Mouse (Mus musculus): ENCODE results near the gene Zdhhc13. TPM values are rescaled to one million over a fixed set of nuclear protein-coding genes. Genes with fewer than 3 reads are reported as not detected.
A peak's percentile ranks its signal among the peaks of the same experiment; 100 is the strongest.

Gene Zdhhc13
- total RNA-seq, 2 experiments from 2014 or later, result 7.7 to 19.7 TPM

- no peak for ATAC-seq (replicated peaks; ENCODE audit: low FRiP score, poor library complexity, severe bottlenecking)
Observed at GRCm38 (mm10) chr7:48870579-48871180, 81.9 kb downstream of the Zdhhc13 start.

GRCm38 (mm10) chr7:48871292-48871691, 82.5 kb downstream of the Zdhhc13 start:
- peak; percentile 67 for ATAC-seq (replicated peaks; ENCODE audit: low FRiP score, poor library complexity, severe bottlenecking)

GRCm38 (mm10) chr7:48875096-48875495, 86.3 kb downstream of the Zdhhc13 start:
- no peak for ATAC-seq (replicated peaks; ENCODE audit: low FRiP score, poor library complexity, severe bottlenecking)

- ATAC-seq (replicated peaks; ENCODE audit: low FRiP score, poor library complexity, severe bottlenecking), result no peak
Observed at GRCm38 (mm10) chr7:48876526-48876925, 87.7 kb downstream of the Zdhhc13 start.

Other genes starting within 250 kb of the Zdhhc13 start
- gene Mrgprb2, start 230.9 kb upstream of the Zdhhc13 start, total RNA-seq (2015; ENCODE audit: low replicate concordance), result not detected in 2 replicates
- not detected in 2 replicates for gene Mrgprb2, start 230.9 kb upstream of the Zdhhc13 start, total RNA-seq (2017; ENCODE audit: low replicate concordance)
- gene Mrgprb3, start 145.2 kb upstream of the Zdhhc13 start, total RNA-seq (2015; ENCODE audit: low replicate concordance), result not detected in 2 replicates
- not detected in 2 replicates for gene Mrgprb3, start 145.2 kb upstream of the Zdhhc13 start, total RNA-seq (2017; ENCODE audit: low replicate concordance)
- 4.0 TPM in 1 of 2 replicates, not detected in the other for gene Csrp3, start 59.0 kb downstream of the Zdhhc13 start, total RNA-seq (2015; ENCODE audit: low replicate concordance)
- 1.7 TPM in 1 of 2 replicates, not detected in the other for gene Csrp3, start 59.0 kb downstream of the Zdhhc13 start, total RNA-seq (2017; ENCODE audit: low replicate concordance)
- 418 and 438 TPM in 2 replicates for gene E2f8, start 92.6 kb downstream of the Zdhhc13 start, total RNA-seq (2015; ENCODE audit: low replicate concordance)
- 278 and 339 TPM in 2 replicates for gene E2f8, start 92.6 kb downstream of the Zdhhc13 start, total RNA-seq (2017; ENCODE audit: low replicate concordance)
- gene Nav2, start 119.7 kb downstream of the Zdhhc13 start, total RNA-seq (2015; ENCODE audit: low replicate concordance), result 9.7 and 29.8 TPM in 2 replicates
- gene Nav2, start 119.7 kb downstream of the Zdhhc13 start, total RNA-seq (2017; ENCODE audit: low replicate concordance), result 3.1 and 3.7 TPM in 2 replicates